Mouse (Mus musculus): ENCODE measurements around the gene Meaf6.
A peak's percentile ranks its signal among the peaks of the same experiment; 100 is the strongest.

Gene Meaf6

GRCm38 (mm10) chr4:125116090-125116861 lies 31.3 kb downstream of the Meaf6 start:
- DNase-seq: peak; percentile 58

GRCm38 (mm10) chr4:125116929-125117328 lies 32.0 kb downstream of the Meaf6 start:
- DNase-seq: no peak

GRCm38 (mm10) chr4:125117902-125118320 lies 33.0 kb downstream of the Meaf6 start:
- no peak for DNase-seq

GRCm38 (mm10) chr4:125119070-125119469 lies 34.1 kb downstream of the Meaf6 start:
- no peak for DNase-seq

GRCm38 (mm10) chr4:125119721-125120120 lies 34.8 kb downstream of the Meaf6 start:
- no peak for DNase-seq

- no peak for DNase-seq
These were observed 37.7 kb downstream of the Meaf6 start for GRCm38 (mm10) chr4:125122431-125123278.

GRCm38 (mm10) chr4:125123279-125123671 lies 38.3 kb downstream of the Meaf6 start:
- DNase-seq: no peak

GRCm38 (mm10) chr4:125124424-125125209 lies 39.7 kb downstream of the Meaf6 start:
- DNase-seq: no peak

- no peak for DNase-seq
These were observed 40.5 kb downstream of the Meaf6 start for GRCm38 (mm10) chr4:125125361-125125921.

- DNase-seq: no peak
These were observed 41.3 kb downstream of the Meaf6 start for GRCm38 (mm10) chr4:125126186-125126585.

- no peak for DNase-seq
These were observed 41.8 kb downstream of the Meaf6 start for GRCm38 (mm10) chr4:125126761-125127160.

- peak; percentile 71 for DNase-seq
These were observed 42.6 kb downstream of the Meaf6 start, which contains the start of gene Zc3h12a for GRCm38 (mm10) chr4:125127305-125128084. Zc3h12a (minus strand) TSS chr4:125127840.

- no peak for DNase-seq
These were observed 46.6 kb downstream of the Meaf6 start for GRCm38 (mm10) chr4:125131493-125131892.

GRCm38 (mm10) chr4:125132394-125132793 lies 47.5 kb downstream of the Meaf6 start:
- DNase-seq: no peak

- DNase-seq: no peak
These were observed 49.3 kb downstream of the Meaf6 start for GRCm38 (mm10) chr4:125134192-125134591.

GRCm38 (mm10) chr4:125134631-125135030 lies 49.7 kb downstream of the Meaf6 start:
- no peak for DNase-seq

GRCm38 (mm10) chr4:125135076-125135855 lies 50.3 kb downstream of the Meaf6 start:
- no peak for DNase-seq

GRCm38 (mm10) chr4:125136303-125136888 lies 51.5 kb downstream of the Meaf6 start:
- no peak for DNase-seq

GRCm38 (mm10) chr4:125138321-125138720 lies 53.4 kb downstream of the Meaf6 start:
- DNase-seq: no peak

GRCm38 (mm10) chr4:125144211-125144610 lies 59.3 kb downstream of the Meaf6 start:
- no peak for DNase-seq

GRCm38 (mm10) chr4:125144627-125145026 lies 59.7 kb downstream of the Meaf6 start:
- no peak for DNase-seq
